Mouse (Mus musculus): ENCODE results near the gene Adipoq. TPM values are rescaled to one million over a fixed set of nuclear protein-coding genes. Genes with fewer than 3 reads are reported as not detected.

The Adipoq gene
- polyA plus RNA-seq, 1 experiment from 2014 or later: 0.42 TPM

DNA sequence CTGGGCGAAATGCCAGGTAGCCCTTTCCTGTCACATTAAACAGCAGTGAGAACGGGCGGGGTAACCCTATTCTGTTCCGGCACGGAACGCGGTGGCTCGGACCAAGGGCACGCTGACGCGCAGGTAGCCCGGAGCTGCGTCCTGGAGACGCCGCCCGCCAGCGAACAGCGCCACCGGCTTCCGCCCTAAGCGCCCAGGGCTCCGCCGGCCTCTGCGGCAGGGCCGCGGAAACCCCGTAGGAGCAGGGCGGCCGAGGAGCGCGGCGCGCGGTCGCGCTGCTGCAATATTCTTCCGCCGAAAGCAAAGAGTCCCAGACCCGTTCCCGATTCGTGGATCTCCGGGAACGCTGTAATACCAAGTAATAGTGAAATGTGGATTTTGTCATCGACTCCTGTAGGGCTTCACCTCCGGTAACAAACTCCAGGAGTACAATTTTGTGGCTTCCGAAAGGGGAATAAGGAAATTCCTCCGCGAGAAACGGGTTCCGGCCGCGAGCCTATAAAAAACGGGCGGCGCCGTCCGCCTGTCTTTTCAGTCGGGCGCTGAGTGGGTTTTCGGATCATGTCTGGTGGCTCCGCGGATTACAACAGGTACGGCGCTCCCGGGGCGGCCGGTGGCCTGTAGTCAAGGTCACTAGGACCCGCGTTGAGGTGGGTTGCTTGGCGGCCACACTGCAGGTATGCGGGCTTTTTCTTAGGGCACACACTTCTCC, 38.9 kb upstream of the Adipoq start, which contains the start of gene Eif4a2:
TSS of gene Eif4a2 (plus strand) at position 214 of the 712 bp plus-strand sequence.
- Histone ChIP-seq H3K4me2 (peak within 1 kb of the TSS; percentile 78), H3K36me3 (peaks cover 17% of the 10 kb centered on the region), H3K4me3 (replicated peaks) (peak within 1 kb of the TSS; percentile 100), H3K4me1 (peaks cover 39% of the 10 kb centered on the region), H3K9me3 (replicated peaks) (no peaks in the 10 kb centered on the region), H3K9ac (replicated peaks) (peak within 1 kb of the TSS; percentile 100), H3K27ac (replicated peaks) (peak within 1 kb of the TSS; percentile 99), H3K27me3 (replicated peaks) (no peaks in the 10 kb centered on the region)
- ATAC-seq (ENCODE audit: low FRiP score): peak; percentile 94
- WGBS: under 1% methylated on average over 71 of the region's 71 CpGs

DNA sequence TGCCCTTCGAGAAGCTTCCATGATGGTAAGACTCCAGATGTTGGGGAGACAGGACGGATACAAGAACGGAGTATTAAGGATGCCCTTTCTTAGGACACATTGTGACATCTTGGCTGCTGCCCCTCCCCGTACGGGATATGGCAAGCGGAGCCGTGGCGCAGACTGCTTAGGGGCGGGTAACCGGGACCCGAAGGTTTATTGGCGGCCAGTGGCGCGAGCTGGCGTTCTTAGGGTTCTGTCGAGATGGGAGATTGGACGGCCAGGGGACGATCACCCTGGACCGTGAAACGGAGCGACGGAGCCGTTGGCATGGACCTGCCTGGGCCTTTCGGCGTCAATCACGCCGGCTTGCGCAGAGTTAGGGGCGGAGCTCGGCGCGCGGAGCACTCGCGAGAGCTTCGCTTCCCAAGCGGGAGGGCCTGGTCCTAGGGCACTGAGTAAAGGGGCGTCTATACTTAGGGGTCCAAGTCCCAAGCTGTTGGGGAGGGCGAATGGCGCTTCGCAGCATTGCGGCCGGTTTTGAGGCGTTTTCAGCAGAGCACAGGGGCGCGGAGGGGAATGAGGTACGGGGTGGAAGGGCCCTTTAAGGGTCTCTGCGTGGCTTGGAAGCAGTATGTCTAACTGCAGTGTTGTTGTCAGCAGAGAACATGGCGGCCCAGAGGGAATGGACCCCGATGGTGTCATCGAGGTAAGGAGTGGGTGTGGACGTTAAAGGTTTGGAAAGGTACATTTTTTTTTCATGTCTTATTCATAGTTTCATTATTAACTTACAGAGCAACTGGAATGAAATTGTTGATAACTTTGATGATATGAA, 38.2 kb upstream of the Adipoq start:
- ATAC-seq (ENCODE audit: low FRiP score): peak; percentile 85
- Histone ChIP-seq H3K9ac (replicated peaks) (peak overlapping the region; percentile 100), H3K27me3 (replicated peaks) (no peaks in the 10 kb centered on the region), H3K27ac (replicated peaks) (peak overlapping the region; percentile 99), H3K4me1 (peaks cover 41% of the 10 kb centered on the region), H3K9me3 (replicated peaks) (no peaks in the 10 kb centered on the region), H3K36me3 (peaks cover 24% of the 10 kb centered on the region), H3K4me2 (peak overlapping the region; percentile 78), H3K4me3 (replicated peaks) (peak overlapping the region; percentile 100)
- WGBS: under 1% methylated on average over 52 of the region's 52 CpGs

DNA sequence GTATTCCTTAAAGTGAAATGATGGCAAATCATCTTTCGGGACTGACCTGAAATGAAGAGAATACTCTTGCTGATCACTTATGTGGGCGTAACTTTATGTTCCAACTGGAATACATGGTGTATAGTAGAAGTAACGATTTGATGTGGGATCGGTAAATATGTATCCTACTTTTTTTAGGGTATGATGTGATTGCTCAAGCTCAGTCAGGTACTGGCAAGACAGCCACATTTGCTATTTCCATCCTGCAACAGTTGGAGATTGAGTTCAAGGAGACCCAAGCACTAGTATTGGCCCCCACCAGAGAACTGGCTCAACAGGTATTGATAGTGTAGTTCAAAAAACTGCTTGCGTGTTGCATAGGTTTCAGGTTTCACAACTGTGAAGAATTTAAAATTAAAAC, 37.4 kb upstream of the Adipoq start:
- 2% methylated on average over 5 of the region's 5 CpGs for WGBS
- Histone ChIP-seq H3K27ac (replicated peaks) (no peak overlapping the region), H3K9me3 (replicated peaks) (no peaks in the 10 kb centered on the region)

GRCm38 (mm10) chr16:23109350-23110280, 36.7 kb upstream of the Adipoq start:
- 61% methylated on average over 5 of the region's 5 CpGs for WGBS
- Histone ChIP-seq H3K27me3 (replicated peaks) (no peaks in the 10 kb centered on the region), H3K9ac (replicated peaks) (peak overlapping the region; percentile 100), H3K4me2 (peak overlapping the region; percentile 78), H3K27ac (replicated peaks) (no peak overlapping the region), H3K36me3 (peaks cover 34% of the 10 kb centered on the region), H3K4me3 (replicated peaks) (peak overlapping the region; percentile 100), H3K4me1 (peaks cover 41% of the 10 kb centered on the region), H3K9me3 (replicated peaks) (no peaks in the 10 kb centered on the region)
- ATAC-seq (ENCODE audit: low FRiP score): no peak

More for the DNA sequence above, 37.4 kb upstream of the Adipoq start:
- ATAC-seq (ENCODE audit: low FRiP score): no peak
- peak overlapping the region; percentile 100 for H3K9ac ChIP-seq (replicated peaks)
- H3K36me3 ChIP-seq: peaks cover 27% of the 10 kb centered on the region
- H3K4me2 ChIP-seq: peak overlapping the region; percentile 78
- peak overlapping the region; percentile 100 for H3K4me3 ChIP-seq (replicated peaks)
- H3K4me1 ChIP-seq: peaks cover 41% of the 10 kb centered on the region
- no peaks in the 10 kb centered on the region for H3K27me3 ChIP-seq (replicated peaks)

DNA sequence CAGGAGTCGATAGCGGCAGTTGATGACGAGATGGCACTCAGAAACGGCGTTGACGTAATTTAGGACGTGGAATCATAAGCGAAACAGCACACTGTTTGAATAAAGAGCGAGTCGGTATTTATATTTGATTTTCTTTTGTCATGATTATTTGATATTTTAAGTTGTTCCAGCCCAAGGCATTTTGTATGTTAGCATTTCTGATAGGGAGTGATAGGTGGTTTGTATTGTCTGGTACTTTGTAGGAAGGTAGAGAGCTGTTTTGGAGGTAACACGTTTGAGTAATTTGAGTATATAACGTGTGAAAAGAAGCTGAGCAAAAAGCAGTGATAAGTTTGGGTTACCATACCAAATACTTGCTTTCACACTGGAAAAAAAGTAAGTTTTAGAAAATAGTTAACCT, 34.0 kb upstream of the Adipoq start:
- H3K36me3 ChIP-seq: peaks cover 42% of the 10 kb centered on the region
- 85% methylated on average over 12 of the region's 12 CpGs for WGBS
- ATAC-seq (ENCODE audit: low FRiP score): no peak

GRCm38 (mm10) chr16:23112861-23113435, 33.4 kb upstream of the Adipoq start:
- no peak overlapping the region for H3K9ac ChIP-seq (replicated peaks)
- H3K27me3 ChIP-seq (replicated peaks): no peaks in the 10 kb centered on the region
- H3K27ac ChIP-seq (replicated peaks): 0 out of 2 replicates have a peak overlapping the region, but pooled peaks have one; percentile 23
- no peak overlapping the region for H3K4me2 ChIP-seq
- H3K36me3 ChIP-seq: peaks cover 43% of the 10 kb centered on the region
- ATAC-seq (ENCODE audit: low FRiP score): no peak
- peaks cover 39% of the 10 kb centered on the region for H3K4me1 ChIP-seq
- no peaks in the 10 kb centered on the region for H3K9me3 ChIP-seq (replicated peaks)
- WGBS: 50% methylated on average over 9 of the region's 9 CpGs
- H3K4me3 ChIP-seq (replicated peaks): no peak overlapping the region

More for the DNA sequence above, 34.0 kb upstream of the Adipoq start:
- no peaks in the 10 kb centered on the region for H3K9me3 ChIP-seq (replicated peaks)
- no peak overlapping the region for H3K9ac ChIP-seq (replicated peaks)
- no peak overlapping the region for H3K4me2 ChIP-seq
- no peak overlapping the region for H3K27ac ChIP-seq (replicated peaks)
- H3K27me3 ChIP-seq (replicated peaks): no peaks in the 10 kb centered on the region
- peaks cover 39% of the 10 kb centered on the region for H3K4me1 ChIP-seq
- no peak overlapping the region for H3K4me3 ChIP-seq (replicated peaks)

GRCm38 (mm10) chr16:23113903-23114302, 32.4 kb upstream of the Adipoq start:
- peaks cover 38% of the 10 kb centered on the region for H3K4me1 ChIP-seq
- H3K36me3 ChIP-seq: peaks cover 43% of the 10 kb centered on the region
- ATAC-seq (ENCODE audit: low FRiP score): no peak
- H3K27me3 ChIP-seq (replicated peaks): no peaks in the 10 kb centered on the region
- no peak overlapping the region for H3K9ac ChIP-seq (replicated peaks)
- H3K27ac ChIP-seq (replicated peaks): no peak overlapping the region
- H3K4me2 ChIP-seq: no peak overlapping the region
- no peaks in the 10 kb centered on the region for H3K9me3 ChIP-seq (replicated peaks)
- no peak overlapping the region for H3K4me3 ChIP-seq (replicated peaks)

- ATAC-seq (ENCODE audit: low FRiP score): no peak
- H3K4me2 ChIP-seq: no peak overlapping the region
- no peaks in the 10 kb centered on the region for H3K9me3 ChIP-seq (replicated peaks)
- H3K27ac ChIP-seq (replicated peaks): no peak overlapping the region
- peaks cover 40% of the 10 kb centered on the region for H3K36me3 ChIP-seq
- H3K27me3 ChIP-seq (replicated peaks): no peaks in the 10 kb centered on the region
- peaks cover 31% of the 10 kb centered on the region for H3K4me1 ChIP-seq
- no peak overlapping the region for H3K9ac ChIP-seq (replicated peaks)
- no peak overlapping the region for H3K4me3 ChIP-seq (replicated peaks)
- 67% methylated on average over 5 of the region's 5 CpGs for WGBS
Observed at GRCm38 (mm10) chr16:23114339-23115171, 31.8 kb upstream of the Adipoq start.

DNA sequence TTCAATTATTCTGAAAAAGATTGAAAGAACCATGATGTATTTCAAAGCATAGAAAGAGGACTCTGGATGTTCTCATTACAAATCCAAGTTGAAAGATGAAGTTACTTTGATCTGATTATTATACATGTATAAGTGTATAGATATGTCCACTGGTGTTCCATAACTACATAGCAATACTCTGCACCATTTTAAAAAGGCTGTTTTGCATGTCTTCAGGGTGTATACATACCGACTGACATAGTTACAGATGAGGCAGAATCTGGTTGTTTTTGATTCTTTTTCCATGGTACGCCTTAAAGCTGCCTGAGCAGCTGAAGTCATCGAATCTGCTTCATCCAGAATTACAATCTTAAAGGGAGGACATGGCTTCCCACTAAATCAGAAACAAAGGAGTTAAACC, 30.9 kb upstream of the Adipoq start:
- Histone ChIP-seq H3K9ac (replicated peaks) (no peak overlapping the region), H3K9me3 (replicated peaks) (no peaks in the 10 kb centered on the region), H3K4me3 (replicated peaks) (no peak overlapping the region), H3K4me1 (peaks cover 22% of the 10 kb centered on the region), H3K27me3 (replicated peaks) (no peaks in the 10 kb centered on the region), H3K27ac (replicated peaks) (no peak overlapping the region), H3K4me2 (no peak overlapping the region), H3K36me3 (peaks cover 44% of the 10 kb centered on the region)
- no peak for ATAC-seq (ENCODE audit: low FRiP score)
- WGBS: 93% methylated on average over 3 of the region's 3 CpGs

GRCm38 (mm10) chr16:23117173-23117572, 29.2 kb upstream of the Adipoq start:
- no peak for ATAC-seq (ENCODE audit: low FRiP score)
- no peaks in the 10 kb centered on the region for H3K27me3 ChIP-seq (replicated peaks)
- 67% methylated on average over 4 of the region's 4 CpGs for WGBS

More at GRCm38 (mm10) chr16:23117173-23117572, 29.2 kb upstream of the Adipoq start:
- no peak overlapping the region for H3K27ac ChIP-seq (replicated peaks)
- H3K4me3 ChIP-seq (replicated peaks): no peak overlapping the region
- H3K4me1 ChIP-seq: peaks cover 10% of the 10 kb centered on the region
- no peaks in the 10 kb centered on the region for H3K9me3 ChIP-seq (replicated peaks)
- no peak overlapping the region for H3K9ac ChIP-seq (replicated peaks)
- peaks cover 46% of the 10 kb centered on the region for H3K36me3 ChIP-seq
- no peak overlapping the region for H3K4me2 ChIP-seq

Measured in neural tube, embryonic 15.5 days (tissue).